Mouse (Mus musculus) layer of hippocampus, postnatal 14 days (tissue): ENCODE data around the gene Olfr1509. TPM values are rescaled to one million over a fixed set of nuclear protein-coding genes. Genes with fewer than 3 reads are reported as not detected.
"Not testable (repeated sequence)": the region's sequence is repeated elsewhere in the genome, so short reads cannot be mapped to it uniquely, and the experiment has no call there.

Experiments
- DNase-seq, 2 experiments: peaks; one replicate each; pipeline ENCODE4 v3.0.0; 2021 to 2022; ENCODE audit warnings: low spot score in 2 of 2, mixed read lengths in 1 of 2
- long read RNA-seq, 2 experiments: library from polyadenylated mRNA; stranded (forward); transcript quantifications; one replicate each; pipeline ENCODE4 v2.0.0; 2021
- total RNA-seq, 2 experiments: library from RNA; stranded (reverse); gene quantifications; 2 replicates each; pipeline ENCODE4 v1.2.3; 2021

Gene Olfr1509
- total RNA-seq = not detected
- long read RNA-seq, experiment 1 = 0 reads
- long read RNA-seq, experiment 2 = 0 reads

DNA sequence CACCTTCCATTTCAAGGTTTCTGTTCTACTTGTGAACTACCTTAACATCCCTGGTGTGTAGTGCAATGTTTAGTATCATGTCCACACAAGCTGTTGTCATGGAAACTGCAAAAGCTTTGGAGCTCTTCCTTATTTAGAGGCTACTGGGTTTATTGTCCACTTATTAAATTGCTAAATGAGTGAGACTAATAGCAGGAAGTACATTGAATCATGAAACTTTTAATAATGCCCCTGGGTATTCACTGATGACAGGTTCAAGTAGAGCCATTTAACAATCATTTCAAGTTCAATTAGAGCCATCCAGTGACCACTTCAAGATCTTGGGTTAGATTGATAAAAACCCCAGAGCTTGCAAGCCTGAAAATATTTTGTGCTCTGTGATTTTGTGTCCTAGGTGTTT, at the start of gene Olfr1509:
TSS of gene Olfr1509 (plus strand) at position 301 of the 400 bp plus-strand sequence.
- no peak for DNase-seq

DNA sequence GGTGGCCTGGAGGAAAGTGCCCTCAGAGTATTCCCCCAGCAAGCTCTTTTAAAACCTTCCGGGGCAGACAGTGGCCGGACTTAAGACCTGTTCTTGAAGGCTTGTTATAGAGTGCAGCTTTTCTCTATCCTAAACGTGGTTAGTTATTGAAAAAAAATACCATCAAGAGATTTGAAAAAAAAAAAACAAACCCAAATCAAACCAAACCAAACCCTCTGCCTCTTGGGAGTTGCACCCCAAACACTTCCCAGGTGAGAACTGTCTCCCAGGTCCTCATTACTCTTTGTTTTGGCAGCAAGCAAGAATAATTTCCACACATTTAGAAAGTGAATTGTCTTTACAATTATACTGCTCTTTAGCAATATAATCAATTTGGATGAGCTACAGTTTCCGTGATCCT, 45.5 kb upstream of the Olfr1509 start, which contains the start of gene Olfr1511:
TSS of gene Olfr1511 (minus strand) at position 101 of the 400 bp plus-strand sequence.
- DNase-seq = no peak

DNA sequence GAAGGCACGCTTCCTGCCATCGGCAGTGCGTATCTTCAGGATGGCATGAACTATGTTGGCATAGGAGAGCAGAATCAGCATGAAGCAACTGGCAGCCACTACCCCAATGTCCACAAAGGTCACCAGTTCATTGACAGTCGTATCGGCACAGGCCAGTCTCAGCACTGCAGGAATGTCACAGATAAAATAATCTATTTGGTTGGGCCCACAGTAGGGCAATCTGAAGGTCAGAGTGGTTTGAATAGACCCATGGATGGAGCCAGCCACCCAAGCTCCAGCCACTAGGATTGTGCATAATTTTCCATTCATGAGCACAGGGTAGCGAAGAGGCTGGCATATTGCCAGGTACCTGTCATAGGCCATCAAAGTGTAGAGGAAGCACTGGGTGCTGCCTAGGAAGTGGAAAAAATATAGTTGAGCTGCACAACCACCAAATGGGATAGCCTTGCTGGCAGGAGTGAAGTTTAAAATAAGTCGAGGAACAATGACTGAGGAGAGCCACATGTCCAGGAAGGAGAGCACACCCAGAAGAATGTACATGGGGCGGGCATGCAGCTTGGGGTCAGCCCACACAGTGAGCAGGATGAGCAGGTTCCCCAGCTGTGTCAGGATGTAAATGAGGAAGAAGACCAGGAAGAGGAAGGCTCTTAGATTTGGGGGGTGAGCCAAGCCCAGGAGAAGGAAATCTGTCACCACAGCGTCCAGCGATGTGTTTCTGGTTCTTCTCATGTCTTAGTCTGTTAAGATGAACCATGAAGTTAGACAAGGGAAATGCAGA, 32.5 kb upstream of the Olfr1509 start:
- not testable (repeated sequence) for DNase-seq

DNA sequence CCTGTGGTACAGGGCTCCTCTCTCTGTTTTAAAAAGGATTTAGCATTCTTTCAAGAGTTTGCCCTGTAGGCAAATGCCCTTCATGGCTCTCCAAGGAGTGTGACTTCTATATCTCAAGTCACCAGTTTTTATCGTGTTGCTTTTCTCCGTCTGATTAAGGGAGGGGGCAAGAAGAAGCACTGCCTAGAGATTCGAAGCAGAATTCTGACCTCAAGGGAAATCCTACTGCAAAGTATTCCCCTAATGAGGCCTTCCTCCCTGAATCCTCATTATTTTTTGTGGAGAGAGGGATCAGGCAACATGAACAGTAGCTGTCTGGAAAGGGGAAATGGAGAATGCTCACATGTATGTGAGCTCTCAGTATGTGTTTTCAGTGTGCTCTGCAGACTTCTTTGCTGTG, 28.5 kb upstream of the Olfr1509 start, which contains the start of gene Olfr1510:
TSS of gene Olfr1510 (minus strand) at position 101 of the 400 bp plus-strand sequence.
- no peak for DNase-seq

DNA sequence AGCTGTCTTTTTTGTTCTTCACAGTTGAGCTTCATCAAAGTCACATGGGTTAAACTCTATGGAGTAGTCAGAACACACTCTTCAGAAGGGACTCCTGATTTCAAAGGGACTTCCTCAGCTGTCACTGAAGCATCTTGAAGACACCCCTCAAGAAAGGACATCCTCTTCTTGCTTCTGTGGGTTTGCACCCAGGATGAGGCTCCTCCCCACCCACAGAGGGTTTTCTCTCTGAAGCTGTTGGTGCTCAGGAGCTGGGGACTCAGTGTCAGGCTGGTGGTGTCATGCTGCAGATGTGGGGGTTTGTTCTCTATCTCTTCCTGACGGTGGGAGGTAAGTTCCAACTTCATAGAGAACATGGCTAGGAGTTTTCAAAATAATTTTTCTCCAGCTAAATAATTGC, 15.1 kb upstream of the Olfr1509 start:
- no peak for DNase-seq

DNA sequence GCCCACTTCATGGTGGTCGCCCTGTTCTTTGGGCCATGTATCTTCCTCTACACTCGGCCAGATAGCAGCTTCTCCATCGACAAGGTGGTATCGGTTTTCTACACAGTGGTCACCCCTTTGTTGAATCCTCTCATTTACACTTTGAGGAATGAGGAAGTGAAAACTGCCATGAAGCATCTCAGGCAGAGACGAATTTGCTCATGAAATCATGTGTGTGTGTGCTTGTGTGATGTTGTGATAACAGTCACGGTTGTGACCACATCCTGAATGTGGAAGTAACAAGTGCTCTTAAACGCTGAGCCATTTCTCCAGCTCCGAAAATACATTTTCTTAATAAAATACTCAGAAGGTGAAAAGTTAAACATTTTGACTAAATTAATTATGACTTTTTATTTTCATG, 8.3 kb downstream of the Olfr1509 start:
- DNase-seq = no peak

DNA sequence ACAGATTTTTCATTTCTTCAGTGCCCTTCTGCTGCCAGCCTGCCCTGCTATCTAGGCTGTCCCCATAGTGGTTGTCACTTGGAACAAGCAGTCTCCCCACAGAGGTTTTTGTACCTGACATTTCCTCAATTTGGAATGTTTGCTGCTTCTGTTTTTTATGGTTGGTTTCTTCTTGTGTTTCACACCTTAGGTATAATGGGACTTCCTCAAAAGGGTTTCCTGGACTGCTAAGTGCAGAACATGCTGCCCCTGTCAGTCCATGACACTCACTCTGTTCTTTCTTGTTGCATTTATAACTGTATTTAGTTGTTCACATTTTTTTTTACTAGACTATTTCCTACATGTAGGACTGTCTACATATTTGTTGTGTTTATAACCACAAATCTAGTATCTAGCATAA, 19.1 kb downstream of the Olfr1509 start:
- no peak for DNase-seq

DNA sequence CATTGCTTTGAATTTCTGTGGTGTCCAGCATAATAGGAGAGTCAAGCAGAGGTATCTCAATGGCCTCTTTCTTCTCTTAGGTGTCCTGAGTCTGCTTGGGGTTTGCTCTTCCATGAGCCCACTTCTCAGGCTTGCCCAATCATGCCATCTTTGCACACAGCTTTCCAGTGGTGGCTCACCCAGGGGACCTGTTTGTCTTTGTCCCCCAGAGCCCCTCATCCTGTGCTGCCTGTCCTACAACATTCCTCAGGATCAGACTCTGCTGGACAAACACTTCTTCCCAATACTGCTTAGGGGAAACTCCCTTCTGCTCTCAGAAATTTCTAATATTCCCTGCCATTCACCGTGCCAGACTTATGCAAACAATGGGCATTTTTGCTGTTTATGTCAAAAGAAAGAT, 22.9 kb downstream of the Olfr1509 start:
- DNase-seq = no peak

DNA sequence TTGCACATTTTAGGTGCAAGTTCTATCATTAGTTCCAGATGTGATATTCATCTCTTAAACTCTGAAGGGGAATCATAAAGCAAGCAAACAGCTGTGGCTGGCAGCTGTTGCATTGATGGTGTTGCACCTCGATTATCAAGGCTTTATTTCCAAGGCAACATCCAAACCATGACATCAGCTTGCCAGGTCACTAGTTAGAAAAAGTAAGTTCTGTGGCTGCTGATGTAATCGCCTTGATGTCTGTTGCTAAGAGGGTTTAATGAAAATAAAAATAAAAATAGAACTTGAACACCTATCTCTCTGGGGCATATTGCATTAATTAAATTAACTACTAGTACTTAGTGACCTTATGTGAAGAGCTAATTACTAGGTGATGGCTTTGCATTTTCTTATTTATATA, 24.6 kb downstream of the Olfr1509 start, which contains the start of gene Olfr1508:
TSS of gene Olfr1508 (minus strand) at position 101 of the 400 bp plus-strand sequence.
- no peak for DNase-seq

DNA sequence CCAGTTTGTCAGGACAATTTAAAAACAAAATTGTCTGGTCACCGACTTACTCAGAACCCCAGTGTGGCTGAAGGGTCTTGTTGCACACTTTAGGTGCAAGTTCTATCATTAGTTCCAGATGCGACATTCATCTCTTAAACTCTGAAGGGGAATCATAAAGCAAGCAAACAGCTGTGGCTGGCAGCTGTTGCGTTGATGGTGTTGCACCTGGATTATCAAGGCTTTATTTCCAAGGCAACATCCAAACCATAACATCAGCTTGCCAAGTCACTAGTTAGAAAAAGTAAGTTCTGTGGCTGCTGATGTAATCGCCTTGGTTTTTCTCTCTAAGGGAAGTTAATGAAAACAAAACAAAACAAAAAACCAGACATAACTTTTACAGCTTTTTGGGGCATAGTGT, 52.7 kb downstream of the Olfr1509 start, which contains the start of gene Olfr1507:
TSS of gene Olfr1507 (minus strand) at position 234 of the 400 bp plus-strand sequence.
- no peak for DNase-seq

Other genes with a start within 250 kb of the Olfr1509 start
- gene Supt16, start 245.6 kb upstream of the Olfr1509 start, total RNA-seq = 10 to 100 TPM; 48.3 TPM
- 100 to 1,000 TPM; 110 to 124 TPM for gene Chd8, start 185.2 kb upstream of the Olfr1509 start, total RNA-seq
- 10 to 100 TPM; 56.1 to 63.3 TPM for gene Tox4, start 163.8 kb upstream of the Olfr1509 start, total RNA-seq
- 10 to 100 TPM; 34.6 to 38.0 TPM for gene Rab2b, start 163.4 kb upstream of the Olfr1509 start, total RNA-seq
- gene Mettl3, start 137.9 kb upstream of the Olfr1509 start, total RNA-seq = 10 to 100 TPM; 33.4 to 36.4 TPM
- gene Sall2, start 114.2 kb upstream of the Olfr1509 start, total RNA-seq = 10 to 100 TPM; 40.8 to 43.0 TPM
- not detected for gene Olfr1513, start 86.6 kb upstream of the Olfr1509 start, total RNA-seq
- gene Olfr1512, start 63.8 kb upstream of the Olfr1509 start, total RNA-seq = not detected
- not detected for gene Olfr1511, start 45.6 kb upstream of the Olfr1509 start, total RNA-seq
- gene Olfr1510, start 28.6 kb upstream of the Olfr1509 start, total RNA-seq = not detected
- gene Olfr1508, start 24.5 kb downstream of the Olfr1509 start, total RNA-seq = not detected
- gene Olfr1507, start 52.8 kb downstream of the Olfr1509 start, total RNA-seq = under 1 TPM in 1 of 2 experiments, not detected in 1; 0.69 TPM